Mouse (Mus musculus) MEL (cell line): ENCODE data around the gene Tnn. TPM values are rescaled to one million over a fixed set of nuclear protein-coding genes. Genes with fewer than 3 reads are reported as not detected.

Experiments
- DNase-seq: peaks from one replicate; pipeline ENCODE4 v3.0.0; 2011; ENCODE audit warnings: low read depth, low spot score
- H3K27ac ChIP-seq: 2 replicates; pipeline ENCODE4 v1.5.1; 2012; ENCODE audit warnings: low read depth, mild to moderate bottlenecking, control low read depth, low read length, moderate library complexity; ENCODE audit not compliant: control insufficient read depth
- H3K27me3 ChIP-seq, 2 experiments: fragments of 150-350 bp in 1 of 2; sonication (generic) in 1 of 2; 2 replicates each; pipeline ENCODE4 v1.6.1; 2012; ENCODE audit warnings: low read length in 2 of 2, mild to moderate bottlenecking in 2 of 2, improper control_type of control experiment in 1 of 2, moderate library complexity in 1 of 2; ENCODE audit not compliant: insufficient read depth in 2 of 2, control insufficient read depth in 1 of 2
- H3K36me3 ChIP-seq, 2 experiments: 2 replicates each; pipeline ENCODE4 v1.6.1; 2012 to 2014; ENCODE audit warnings: low read length in 2 of 2, improper control_type of control experiment in 1 of 2, inconsistent platforms in 1 of 2, mild to moderate bottlenecking in 1 of 2; ENCODE audit not compliant: insufficient read depth in 2 of 2, control insufficient read depth in 1 of 2
- H3K4me1 ChIP-seq, 2 experiments: fragments of 150-350 bp in 1 of 2; sonication (generic) in 1 of 2; 2 replicates each; pipeline ENCODE4 v1.6.1; 2012; ENCODE audit warnings: low read length in 2 of 2, improper control_type of control experiment in 1 of 2, mild to moderate bottlenecking in 1 of 2; ENCODE audit not compliant: insufficient read depth in 2 of 2, control insufficient read depth in 1 of 2
- H3K4me3 ChIP-seq, 2 experiments: fragments of 150-350 bp in 1 of 2; sonication (generic) in 1 of 2; 2 replicates each; pipeline ENCODE4 v1.5.1; 2012; ENCODE audit warnings: low read depth in 2 of 2, low read length in 2 of 2, mild to moderate bottlenecking in 2 of 2, moderate library complexity in 2 of 2, control low read depth in 1 of 2, improper control_type of control experiment in 1 of 2; ENCODE audit not compliant: control insufficient read depth in 1 of 2, insufficient read depth in 1 of 2
- H3K79me2 ChIP-seq: 2 replicates; pipeline ENCODE4 v1.6.1; 2012; ENCODE audit warnings: mild to moderate bottlenecking, low read length, moderate library complexity; ENCODE audit not compliant: control insufficient read depth, poor library complexity, insufficient read depth
- H3K9ac ChIP-seq: 2 replicates; pipeline ENCODE4 v1.6.1; 2012; ENCODE audit warnings: low read depth, mild to moderate bottlenecking, control low read depth, low read length, moderate library complexity; ENCODE audit not compliant: control insufficient read depth, poor library complexity, severe bottlenecking
- H3K9me3 ChIP-seq: fragments of 150-350 bp; sonication (generic); replicated peaks from 2 replicates; pipeline ENCODE4 v1.6.1; 2012; ENCODE audit warnings: mild to moderate bottlenecking, low read length, improper control_type of control experiment, moderate library complexity; ENCODE audit not compliant: insufficient read depth
- CTCF ChIP-seq, 3 experiments: IDR thresholded peaks in 2 of 3; conservative IDR thresholded peaks in 1 of 3; 2 replicates each; pipeline ENCODE4 v1.5.1; 2011 to 2012; ENCODE audit warnings: low read length in 3 of 3, low read depth in 2 of 3, mild to moderate bottlenecking in 2 of 3, improper control_type of control experiment in 1 of 3, inconsistent platforms in 1 of 3, mixed read lengths in 1 of 3, moderate library complexity in 1 of 3; ENCODE audit not compliant: control insufficient read depth in 1 of 3, insufficient read depth in 1 of 3, poor library complexity in 1 of 3, severe bottlenecking in 1 of 3
- E2F4 ChIP-seq: IDR thresholded peaks from 2 replicates; pipeline ENCODE4 v1.6.1; 2011; ENCODE audit warnings: low read depth, low read length, improper control_type of control experiment, borderline replicate concordance
- ETS1 ChIP-seq: IDR thresholded peaks from 2 replicates; pipeline ENCODE4 v1.6.1; 2012; ENCODE audit warnings: low read depth, mild to moderate bottlenecking, inconsistent platforms, low read length, improper control_type of control experiment, moderate library complexity
- GATA1 ChIP-seq: IDR thresholded peaks from 2 replicates; pipeline ENCODE4 v1.6.1; 2011; ENCODE audit warnings: low read depth, low read length, improper control_type of control experiment
- HCFC1 ChIP-seq: IDR thresholded peaks from 2 replicates; pipeline ENCODE4 v1.6.1; 2012; ENCODE audit warnings: low read depth, mild to moderate bottlenecking, inconsistent platforms, low read length, improper control_type of control experiment, moderate library complexity
- JUND ChIP-seq: IDR thresholded peaks from 2 replicates; pipeline ENCODE4 v1.6.1; 2011; ENCODE audit warnings: low read depth, mild to moderate bottlenecking, improper control_type of control experiment, low read length
- MAFK ChIP-seq: IDR thresholded peaks from 2 replicates; pipeline ENCODE4 v1.6.1; 2011; ENCODE audit warnings: low read depth, mild to moderate bottlenecking, low read length, improper control_type of control experiment, borderline replicate concordance
- MXI1 ChIP-seq: IDR thresholded peaks from 2 replicates; pipeline ENCODE4 v1.6.1; 2011; ENCODE audit warnings: mild to moderate bottlenecking, low read depth, low read length, improper control_type of control experiment
- MYB ChIP-seq: IDR thresholded peaks from 2 replicates; pipeline ENCODE4 v1.6.1; 2011; ENCODE audit warnings: mild to moderate bottlenecking, low read depth, low read length, improper control_type of control experiment
- POLR2AphosphoS5 ChIP-seq: IDR thresholded peaks from 2 replicates; pipeline ENCODE4 v1.6.1; 2012; ENCODE audit warnings: low read depth, borderline replicate concordance, mild to moderate bottlenecking, inconsistent platforms, low read length, moderate library complexity, mixed read lengths
- TAL1 ChIP-seq: IDR thresholded peaks from 2 replicates; pipeline ENCODE4 v1.6.1; 2012; ENCODE audit warnings: mild to moderate bottlenecking, inconsistent platforms, low read length, moderate library complexity, mixed read lengths
- TBP ChIP-seq: IDR thresholded peaks from 2 replicates; pipeline ENCODE4 v1.8.0; 2011; ENCODE audit warnings: low read depth, low read length, improper control_type of control experiment
- TCF12 ChIP-seq: IDR thresholded peaks from 2 replicates; pipeline ENCODE4 v1.6.1; 2014; ENCODE audit warnings: low read depth, mild to moderate bottlenecking, inconsistent platforms, low read length, improper control_type of control experiment, moderate library complexity
- USF1 ChIP-seq: IDR thresholded peaks from 2 replicates; pipeline ENCODE4 v1.6.1; 2014; ENCODE audit warnings: low read depth, mild to moderate bottlenecking, inconsistent platforms, low read length, improper control_type of control experiment, moderate library complexity
- ZC3H11A ChIP-seq: IDR thresholded peaks from 2 replicates; pipeline ENCODE4 v1.6.1; 2012; ENCODE audit warnings: low read depth, mild to moderate bottlenecking, inconsistent platforms, low read length, improper control_type of control experiment
- ZMIZ1 ChIP-seq: IDR thresholded peaks from 2 replicates; pipeline ENCODE4 v1.6.1; 2012; ENCODE audit warnings: low read depth, mild to moderate bottlenecking, inconsistent platforms, low read length, improper control_type of control experiment, moderate library complexity
- ZNF384 ChIP-seq: IDR thresholded peaks from 2 replicates; pipeline ENCODE4 v1.6.1; 2012; ENCODE audit warnings: low read depth, mild to moderate bottlenecking, inconsistent platforms, low read length, improper control_type of control experiment
- polyA plus RNA-seq, 2 experiments: library from polyadenylated mRNA; stranded (reverse) in 1 of 2; unstranded in 1 of 2; fragments of >175 nt in 1 of 2; fragments of >200 nt in 1 of 2; gene quantifications; 2 replicates each; pipeline versions ENCODE4 v1.2.1 to v1.2.4; 2012; ENCODE audit warnings: low replicate concordance in 2 of 2, low read depth in 1 of 2; ENCODE audit not compliant: insufficient read length in 2 of 2, insufficient read depth in 1 of 2, missing spikeins in 1 of 2
- total RNA-seq: library from RNA; depleted of rRNA; stranded (reverse); fragments of 300-350 nt; gene quantifications from 2 replicates; pipeline ENCODE4 v1.2.3, GENCODE M21; 2012

The Tnn gene
- total and polyA plus RNA-seq, 3 experiments: not detected

GRCm38 (mm10) chr1:160045056-160045715, 108.2 kb downstream of the Tnn start:
- no peak overlapping the region for H3K9ac ChIP-seq

GRCm38 (mm10) chr1:160044237-160045021, 109.0 kb downstream of the Tnn start, which contains the start of gene 4930523C07Rik:
4930523C07Rik (plus strand) TSS chr1:160044382.
- no peaks in the 10 kb centered on the region for H3K9me3 ChIP-seq
- no peaks in the 10 kb centered on the region for H3K36me3 ChIP-seq
- H3K27me3 ChIP-seq: no peaks in the 10 kb centered on the region
- no peaks in the 10 kb centered on the region for H3K4me1 ChIP-seq
- TF ChIP-seq ZC3H11A (no peak), TCF12 (no peak), MYB (no peak), HCFC1 (no peak), ZNF384 (no peak), ZMIZ1 (no peak), ETS1 (no peak), TAL1 (no peak), MAFK (no peak), USF1 (no peak), MXI1 (no peak), TBP (no peak), CTCF (IDR thresholded peaks at IDR 0.05 in 2 of 3, conservative IDR thresholded peaks at IDR 0.05 in 1 of 3; ENCODE audit: control insufficient read depth in 1 of 3, insufficient read depth in 1 of 3, low read depth in 2 of 3, low read length in 3 of 3, poor library complexity in 1 of 3, severe bottlenecking in 1 of 3) (no peak), GATA1 (no peak), POLR2AphosphoS5 (no peak)
- no peak within 1 kb of the TSS for H3K4me3 ChIP-seq
- H3K79me2 ChIP-seq: no peaks in the 10 kb centered on the region
- H3K27ac ChIP-seq: no peak within 1 kb of the TSS
- no peak within 1 kb of the TSS for H3K9ac ChIP-seq
- peak; percentile 5 for DNase-seq

More at GRCm38 (mm10) chr1:160045056-160045715, 108.2 kb downstream of the Tnn start:
- Histone ChIP-seq H3K4me1 (no peaks in the 10 kb centered on the region), H3K79me2 (no peaks in the 10 kb centered on the region), H3K27me3 (no peaks in the 10 kb centered on the region), H3K9me3 (no peaks in the 10 kb centered on the region), H3K4me3 (no peak overlapping the region), H3K27ac (no peak overlapping the region), H3K36me3 (no peaks in the 10 kb centered on the region)
- TF ChIP-seq JUND: no peak
- TF ChIP-seq E2F4: no peak
- no peak for DNase-seq
